Mouse (Mus musculus): Measurements from ENCODE around the gene March9.

DNA sequence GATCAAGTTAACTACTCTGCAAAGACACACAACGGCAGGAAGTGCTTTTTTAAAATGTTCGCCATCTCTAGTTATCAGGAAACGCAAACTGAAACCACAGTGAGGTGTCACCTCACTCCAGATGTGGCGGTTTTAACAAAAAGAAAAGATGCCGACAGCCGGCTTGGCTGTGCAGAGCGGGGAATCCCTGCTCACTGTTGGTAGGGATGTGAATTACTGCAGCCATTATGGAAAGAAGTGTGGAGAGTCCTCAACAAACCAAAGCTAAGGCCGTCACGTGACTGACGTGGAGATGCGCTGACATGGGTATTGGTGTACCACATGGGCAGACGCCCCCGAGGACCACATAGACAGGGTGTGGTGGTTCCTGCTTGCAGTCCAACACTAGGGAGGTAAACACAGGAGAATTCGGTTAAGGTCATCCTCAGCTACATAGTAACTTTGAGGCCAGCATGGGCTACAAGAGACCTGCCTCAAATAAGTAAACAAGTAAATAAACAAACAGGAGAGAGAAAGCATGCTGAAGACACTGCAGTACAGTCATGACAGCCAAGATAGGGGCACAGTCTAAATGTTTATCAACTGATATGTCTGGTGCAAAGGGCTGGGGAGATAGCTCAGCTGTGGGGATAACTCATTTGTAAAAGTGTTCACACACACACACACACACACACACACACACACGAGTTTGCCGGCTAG lies 47.7 kb upstream of the March9 start:
- TF ChIP-seq HCFC1 (IDR thresholded peaks at IDR 0.05; ENCODE audit: borderline replicate concordance, insufficient read depth, low read length) (no peak), MAFK (IDR thresholded peaks at IDR 0.05; ENCODE audit: insufficient read depth, low read depth, low read length) (no peak), CHD2 (IDR thresholded peaks at IDR 0.05; ENCODE audit: low read depth, low read length) (no peak)

All from ES-E14 (cell line).